Mouse (Mus musculus): ENCODE data around the gene Gm10491.
"Not testable (repeated sequence)": the region's sequence is repeated elsewhere in the genome, so short reads cannot be mapped to it uniquely, and the experiment has no call there.

Gm10491 gene

GRCm38 (mm10) chrX:7907735-7908134, at the start of gene Gm10491:
Gene Gm10491 (minus strand): TSS chrX:7907835.
- DNase-seq (ENCODE audit: low read depth, low spot score) = no peak

- DNase-seq (ENCODE audit: low read depth, low spot score) = no peak
Measured at GRCm38 (mm10) chrX:7950091-7950490, 42.5 kb upstream of the Gm10491 start.

DNA sequence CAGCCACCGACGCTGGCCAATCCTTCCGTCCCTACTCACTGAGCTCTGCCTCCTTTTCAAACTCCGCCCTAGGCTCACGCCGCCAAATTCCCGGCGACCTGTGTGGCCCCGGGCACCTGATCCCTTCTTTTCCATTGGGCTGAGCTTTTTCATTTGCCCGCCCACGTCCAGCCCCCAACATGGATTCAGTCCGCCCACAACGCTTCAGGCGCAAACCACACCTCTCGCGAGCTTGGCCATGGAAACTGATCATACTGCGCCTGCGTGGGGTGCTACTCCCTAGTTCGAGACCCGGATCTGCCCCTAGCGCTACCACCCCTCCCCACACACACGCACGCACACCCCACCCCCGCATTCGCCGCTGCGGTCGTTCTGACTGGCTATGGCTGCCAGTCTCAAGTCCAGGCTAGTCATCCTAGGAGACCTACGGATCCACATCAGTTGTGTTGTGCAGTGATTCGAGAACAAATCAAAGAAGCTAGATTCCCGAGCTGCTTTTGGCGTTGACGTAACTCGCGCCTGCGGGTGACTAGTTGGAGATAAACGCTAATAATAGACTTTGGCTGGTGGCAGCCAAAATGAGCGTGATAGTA, 40.4 kb upstream of the Gm10491 start:
- DNase-seq (ENCODE audit: low read depth, low spot score) = peak; percentile 97

- DNase-seq (ENCODE audit: low read depth, low spot score) = peak; percentile 32
Measured at GRCm38 (mm10) chrX:7947108-7947899, 39.7 kb upstream of the Gm10491 start, which contains the start of gene Hdac6. Gene Hdac6 (minus strand): TSS chrX:7947889.

- no peak for DNase-seq (ENCODE audit: low read depth, low spot score)
Measured at GRCm38 (mm10) chrX:7945618-7946017, 38.0 kb upstream of the Gm10491 start.

GRCm38 (mm10) chrX:7937667-7938066, 30.0 kb upstream of the Gm10491 start:
- DNase-seq (ENCODE audit: low read depth, low spot score) = peak; percentile 64

GRCm38 (mm10) chrX:7936874-7937273, 29.2 kb upstream of the Gm10491 start:
- peak; percentile 15 for DNase-seq (ENCODE audit: low read depth, low spot score)

DNA sequence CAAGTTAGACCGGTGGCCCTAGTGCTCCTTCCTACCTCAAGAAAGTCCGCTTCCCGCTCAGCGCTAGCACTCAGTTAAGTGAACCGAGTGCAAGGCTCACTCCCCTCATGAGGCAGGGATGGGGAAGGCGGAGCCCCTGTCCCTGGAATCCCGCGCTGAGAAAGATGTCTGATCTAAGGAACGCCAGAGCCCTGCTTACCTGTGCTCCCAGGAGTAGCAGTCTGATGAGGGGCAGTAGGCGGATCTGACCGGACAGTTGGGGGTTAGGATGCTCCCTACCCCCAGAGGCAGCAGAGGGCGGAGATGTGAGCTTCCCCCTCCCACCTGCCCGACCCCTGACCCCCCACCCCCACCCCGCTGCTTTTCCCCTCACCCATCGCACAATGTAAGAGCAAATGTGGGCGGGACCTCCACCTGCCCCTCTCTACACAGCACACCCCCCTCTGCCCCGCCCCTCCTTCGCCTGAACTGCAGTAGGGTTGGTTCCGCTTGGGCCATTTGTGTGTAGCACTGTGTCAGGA, 20.7 kb upstream of the Gm10491 start, which contains the start of gene Eras:
TSS of gene Eras (minus strand) at position 338 of the 521 bp plus-strand sequence.
- DNase-seq (ENCODE audit: low read depth, low spot score) = no peak

- no peak for DNase-seq (ENCODE audit: low read depth, low spot score)
Measured at GRCm38 (mm10) chrX:7927116-7927515, 19.5 kb upstream of the Gm10491 start.

DNA sequence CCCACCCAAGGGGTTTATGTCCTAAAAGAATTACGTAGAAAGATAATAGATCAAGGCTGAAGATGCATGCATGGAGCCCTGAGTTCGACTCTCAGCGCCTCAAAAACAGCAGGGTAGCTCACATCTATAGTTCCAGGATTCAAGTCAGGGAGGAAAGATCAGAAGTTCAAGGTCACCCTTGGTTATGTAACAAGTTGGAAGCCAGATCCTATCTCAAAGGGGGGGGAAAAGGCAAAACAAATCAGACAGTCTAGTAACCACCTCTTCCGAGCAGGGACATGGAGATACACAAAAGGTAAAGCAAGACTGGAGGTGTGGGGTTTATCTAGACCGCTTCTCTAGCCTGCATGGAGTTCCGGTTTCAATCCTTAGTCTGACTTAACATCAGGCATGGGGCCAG, 18.6 kb upstream of the Gm10491 start:
- DNase-seq (ENCODE audit: low read depth, low spot score) = no peak

DNA sequence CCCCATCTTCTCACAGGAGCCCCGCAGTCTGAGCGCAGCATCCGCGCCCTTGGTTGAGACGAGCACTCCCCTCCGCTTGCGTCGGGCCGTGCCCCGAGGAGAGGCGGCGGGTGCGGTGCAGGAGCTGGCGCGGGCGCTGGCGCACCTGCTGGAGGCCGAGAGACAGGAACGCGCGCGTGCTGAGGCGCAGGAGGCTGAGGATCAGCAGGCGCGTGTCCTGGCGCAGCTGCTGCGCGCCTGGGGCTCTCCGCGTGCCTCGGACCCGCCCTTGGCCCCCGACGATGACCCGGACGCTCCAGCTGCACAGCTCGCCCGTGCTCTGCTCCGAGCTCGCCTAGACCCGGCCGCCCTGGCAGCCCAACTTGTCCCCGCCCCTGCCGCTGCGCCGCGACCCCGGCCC, 14.4 kb upstream of the Gm10491 start:
- DNase-seq (ENCODE audit: low read depth, low spot score) = no peak

GRCm38 (mm10) chrX:7919601-7920383, 12.2 kb upstream of the Gm10491 start, which contains the start of gene Pcsk1n:
Gene Pcsk1n (plus strand): TSS chrX:7919822.
- DNase-seq (ENCODE audit: low read depth, low spot score) = no peak

- DNase-seq (ENCODE audit: low read depth, low spot score) = not testable (repeated sequence)
Measured at GRCm38 (mm10) chrX:7917960-7918359, 10.3 kb upstream of the Gm10491 start.

DNA sequence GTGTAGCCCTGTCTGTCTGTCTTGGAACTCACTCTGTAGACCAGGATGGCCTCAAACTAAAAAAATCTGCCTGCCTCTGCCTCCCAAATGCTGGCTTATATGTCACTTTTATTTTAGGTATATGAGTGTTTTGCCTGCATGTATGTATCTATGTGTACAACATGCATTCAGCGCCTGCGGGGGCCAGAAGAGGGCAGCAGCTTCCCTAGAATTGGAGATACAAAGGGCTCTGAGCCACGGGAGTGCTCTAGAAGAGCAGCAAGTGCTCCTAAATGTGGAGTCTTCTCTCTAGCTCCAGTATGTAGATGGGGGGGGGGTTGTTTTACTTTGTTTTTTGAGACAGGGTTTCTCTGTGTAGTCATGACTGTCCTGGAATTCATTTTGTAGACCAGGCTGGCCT, 8.0 kb upstream of the Gm10491 start:
- DNase-seq (ENCODE audit: low read depth, low spot score) = peak; percentile 24

DNA sequence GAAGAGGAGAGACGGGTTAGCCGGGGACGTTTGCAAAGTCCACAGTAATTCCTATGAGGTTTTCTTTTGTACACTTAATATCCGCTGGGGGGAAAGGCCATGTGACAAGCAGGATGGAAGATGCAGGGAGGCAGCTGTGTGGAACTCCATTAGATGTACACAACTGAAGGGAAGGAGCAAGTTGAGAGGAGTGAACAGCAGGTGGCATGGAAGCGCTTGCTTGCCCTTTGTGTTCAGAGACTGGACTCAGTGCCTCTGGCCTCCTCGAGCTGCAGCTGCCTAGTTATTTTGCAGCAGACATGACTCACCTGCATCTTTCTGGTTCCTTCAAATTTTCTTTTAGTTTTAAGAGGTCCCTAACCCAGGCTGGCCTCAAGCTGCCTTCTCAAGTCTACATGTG, 2.8 kb upstream of the Gm10491 start:
- DNase-seq (ENCODE audit: low read depth, low spot score) = peak; percentile 22

- not testable (repeated sequence) for DNase-seq (ENCODE audit: low read depth, low spot score)
Measured at GRCm38 (mm10) chrX:7909242-7909641, 1.6 kb upstream of the Gm10491 start, which contains the start of gene Gm10490. Gene Gm10490 (plus strand): TSS chrX:7909542.

- DNase-seq (ENCODE audit: low read depth, low spot score) = no peak
Measured at GRCm38 (mm10) chrX:7904441-7904840, 3.2 kb downstream of the Gm10491 start.

GRCm38 (mm10) chrX:7898880-7899874, 8.5 kb downstream of the Gm10491 start, which contains the start of the genes Pqbp1 and Timm17b:
Gene Pqbp1 (minus strand): TSS chrX:7899269.
Gene Timm17b (plus strand): TSS chrX:7899357.
- DNase-seq (ENCODE audit: low read depth, low spot score) = peak; percentile 96

DNA sequence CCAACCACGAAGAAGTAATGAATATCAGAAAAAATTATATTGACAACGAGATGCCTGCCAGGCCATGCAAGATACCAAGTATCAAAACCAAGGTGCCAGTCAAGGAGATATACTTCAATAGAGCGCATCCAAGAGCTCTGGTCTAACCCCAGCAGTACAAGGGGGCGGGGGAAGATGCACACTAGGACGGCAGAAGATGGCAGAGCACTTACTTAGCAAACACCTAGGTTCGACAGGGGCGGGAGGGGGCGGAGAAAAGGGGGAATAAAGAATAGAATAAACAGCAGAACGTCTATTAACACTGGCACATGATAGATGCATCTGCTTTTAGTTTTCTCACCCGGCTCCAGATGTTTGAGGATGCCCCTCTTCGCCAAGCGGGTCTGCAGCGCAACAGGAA, 9.4 kb downstream of the Gm10491 start:
- DNase-seq (ENCODE audit: low read depth, low spot score) = no peak

- peak; percentile 95 for DNase-seq (ENCODE audit: low read depth, low spot score)
Measured at GRCm38 (mm10) chrX:7883841-7884567, 23.6 kb downstream of the Gm10491 start, which contains the start of gene Slc35a2. Gene Slc35a2 (plus strand): TSS chrX:7884028.

Data from 3T3-L1 (cell line).